Mouse (Mus musculus) hindbrain, embryonic 11.5 days (tissue): ENCODE measurements around the gene Usp3. TPM values are rescaled to one million over a fixed set of nuclear protein-coding genes. Genes with fewer than 3 reads are reported as not detected.

Experiments
- ATAC-seq: fragments of 200-750 bp; cut with Nextera tagmentation; 2 replicates; pipeline ENCODE4 v1.8.0; 2017; ENCODE audit warnings: mild to moderate bottlenecking, moderate TSS enrichment, moderate library complexity; ENCODE audit not compliant: low FRiP score
- DNase-seq: peaks from one replicate; pipeline ENCODE4 v3.0.0-alpha.2; 2015; ENCODE audit warnings: low spot score
- H3K27ac ChIP-seq: fragments of 300-500 bp; sonication (generic); 2 replicates; pipeline ENCODE4 v1.5.1; 2014; ENCODE audit warnings: mild to moderate bottlenecking, low read depth, low read length
- H3K27me3 ChIP-seq: fragments of 300-500 bp; sonication (generic); 2 replicates; pipeline ENCODE4 v1.6.1; 2014; ENCODE audit warnings: mild to moderate bottlenecking, low read length, moderate library complexity, mixed read lengths; ENCODE audit not compliant: control insufficient read depth, insufficient read depth
- H3K36me3 ChIP-seq: fragments of 300-500 bp; sonication (generic); 2 replicates; pipeline ENCODE4 v1.6.1; 2014; ENCODE audit warnings: mild to moderate bottlenecking, low read length, moderate library complexity, mixed read lengths; ENCODE audit not compliant: control insufficient read depth, insufficient read depth
- H3K4me1 ChIP-seq: fragments of 300-500 bp; sonication (generic); replicated peaks from 2 replicates; pipeline ENCODE4 v1.6.1; 2014; ENCODE audit warnings: low read length, mixed read lengths; ENCODE audit not compliant: control insufficient read depth, insufficient read depth
- H3K4me2 ChIP-seq: fragments of 300-500 bp; sonication (generic); replicated peaks from 2 replicates; pipeline ENCODE4 v1.6.1; 2014; ENCODE audit warnings: mild to moderate bottlenecking, low read depth, low read length
- H3K4me3 ChIP-seq: fragments of 300-500 bp; sonication (generic); 2 replicates; pipeline ENCODE4 v1.5.1; 2014; ENCODE audit warnings: low read depth, low read length
- H3K9ac ChIP-seq: fragments of 300-500 bp; sonication (generic); 2 replicates; pipeline ENCODE4 v1.6.1; 2014; ENCODE audit warnings: low read depth, low read length
- H3K9me3 ChIP-seq: fragments of 300-500 bp; sonication (generic); 2 replicates; pipeline ENCODE4 v1.6.1; 2016; ENCODE audit warnings: low read length; ENCODE audit not compliant: control insufficient read depth
- WGBS: fragments of 180-500 bp; shearing (Covaris S2); extraction: QIAGEN DNeasy Blood & Tissue Kit; methylation state at CpG from one replicate; pipeline ENCODE4 v1.1.7; 2014; 5-methylcytosine and 5-hydroxymethylcytosine counted together
- polyA plus RNA-seq: library from polyadenylated mRNA; unstranded; fragments of >200 nt; fragmentation: Nextera tagmentation; extraction: Ambion mirVana; gene quantifications from 2 replicates; pipeline ENCODE4 v1.2.1, GENCODE M21; 2014

Gene Usp3
- polyA plus RNA-seq = 101 and 117 TPM in 2 replicates

DNA sequence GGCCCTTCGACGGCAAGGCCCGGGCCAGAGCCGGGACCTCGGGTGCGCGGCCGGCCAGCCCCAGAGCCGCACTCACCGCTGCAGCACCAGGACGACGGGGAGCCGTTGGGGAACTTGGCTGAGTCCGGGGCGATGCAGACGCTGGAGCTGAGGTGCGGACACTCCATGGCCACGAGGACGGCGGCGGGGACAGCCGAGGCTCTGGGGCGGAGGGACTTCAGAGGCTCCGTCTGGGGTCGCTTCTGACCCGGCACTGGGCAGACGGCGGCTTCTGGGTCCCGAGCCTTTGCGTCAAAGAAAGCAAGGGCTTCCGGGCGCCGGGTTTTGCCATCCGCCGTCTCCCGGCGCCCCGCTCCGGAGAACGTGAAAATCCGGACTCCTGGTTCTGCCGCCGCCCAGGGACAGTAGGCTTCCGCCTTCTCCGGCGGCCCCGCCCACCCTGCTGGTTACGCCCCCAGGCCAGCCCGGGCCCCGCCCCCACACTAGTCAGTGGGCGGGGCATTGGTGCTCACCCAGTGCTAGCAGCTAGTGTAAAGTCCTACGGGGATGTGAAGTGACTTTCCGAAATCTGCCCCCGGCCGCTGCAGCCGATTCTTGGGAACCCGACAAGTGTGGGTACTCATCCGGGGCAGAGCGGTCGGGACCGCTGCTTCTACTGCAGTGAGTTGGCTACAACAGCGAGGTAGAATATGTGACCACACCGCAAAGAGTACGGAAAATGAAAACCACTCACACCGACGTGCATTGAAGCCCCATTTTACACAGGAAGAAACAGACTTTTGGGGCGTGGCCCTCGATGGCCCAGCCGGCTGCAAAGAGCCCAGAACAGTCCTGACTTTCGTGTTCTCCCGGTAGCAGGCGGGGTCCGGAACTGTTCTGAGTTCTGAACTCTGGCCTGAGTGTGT lies at the start of gene Usp3:
Gene Usp3, minus strand, starts transcription at position 435 of the 905 bp plus-strand sequence.
- peak; percentile 94 for ATAC-seq
- no peaks in the 10 kb centered on the region for H3K27me3 ChIP-seq
- peak; percentile 98 for DNase-seq
- peak within 1 kb of the TSS; percentile 96 for H3K27ac ChIP-seq
- no peaks in the 10 kb centered on the region for H3K36me3 ChIP-seq
- H3K4me1 ChIP-seq = no peaks in the 10 kb centered on the region
- H3K4me3 ChIP-seq = peak within 1 kb of the TSS; percentile 96
- WGBS = 1% methylated on average over 73 of the region's 73 CpGs
- peak within 1 kb of the TSS; percentile 100 for H3K9ac ChIP-seq
- H3K9me3 ChIP-seq = no peaks in the 10 kb centered on the region
- H3K4me2 ChIP-seq = peak within 1 kb of the TSS; percentile 55

DNA sequence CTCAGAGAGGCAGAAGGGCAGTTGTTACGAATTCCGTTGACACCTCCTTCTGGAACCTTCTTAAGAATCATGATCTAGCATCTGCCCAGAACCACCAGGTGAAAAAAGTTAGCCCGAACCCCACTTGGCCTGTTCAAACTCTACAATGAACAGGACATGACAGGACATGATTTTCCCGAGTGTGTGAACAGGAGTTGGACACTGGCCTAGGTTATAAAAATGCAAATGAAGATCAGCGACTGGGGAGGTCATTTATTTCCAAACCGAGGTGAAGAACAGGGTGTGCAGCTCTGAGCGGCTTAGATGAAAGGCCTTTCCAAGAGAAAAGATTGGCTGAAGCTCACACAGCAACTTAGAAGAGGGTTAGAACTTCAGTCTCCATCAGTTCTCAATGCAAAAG lies 47.5 kb upstream of the Usp3 start:
- no peak overlapping the region for H3K4me3 ChIP-seq
- no peak overlapping the region for H3K9ac ChIP-seq
- H3K36me3 ChIP-seq = no peaks in the 10 kb centered on the region
- no peak overlapping the region for H3K27ac ChIP-seq
- no peak for DNase-seq
- 77% methylated on average over 7 of the region's 7 CpGs for WGBS
- no peak for ATAC-seq
- H3K27me3 ChIP-seq = no peaks in the 10 kb centered on the region
- H3K4me2 ChIP-seq = no peak overlapping the region
- H3K9me3 ChIP-seq = no peaks in the 10 kb centered on the region
- no peaks in the 10 kb centered on the region for H3K4me1 ChIP-seq

DNA sequence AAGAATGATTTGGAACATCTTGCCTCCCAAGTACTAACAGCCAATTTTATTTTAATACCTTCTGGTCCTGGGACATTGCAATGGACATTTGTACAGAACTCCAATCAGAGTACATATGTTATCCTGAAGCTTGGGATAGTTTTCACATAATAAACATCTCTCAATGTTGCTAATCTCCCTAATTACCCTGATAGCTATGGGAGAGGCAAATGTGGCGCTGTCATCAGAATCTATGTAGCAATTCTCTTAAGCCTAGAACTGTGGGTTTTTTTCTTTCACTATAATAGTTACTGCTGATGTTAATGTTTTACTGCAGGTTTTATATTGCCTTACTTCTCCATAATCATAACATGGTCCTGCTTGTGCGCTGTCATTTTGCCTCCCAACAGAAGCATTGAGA lies 46.7 kb upstream of the Usp3 start:
- Histone ChIP-seq H3K4me3 (no peak overlapping the region), H3K9me3 (no peaks in the 10 kb centered on the region), H3K4me2 (no peak overlapping the region), H3K27me3 (no peaks in the 10 kb centered on the region), H3K9ac (no peak overlapping the region), H3K4me1 (no peaks in the 10 kb centered on the region), H3K27ac (no peak overlapping the region), H3K36me3 (no peaks in the 10 kb centered on the region)
- 91% methylated on average over 2 of the region's 2 CpGs for WGBS
- no peak for ATAC-seq
- DNase-seq = no peak

GRCm38 (mm10) chr9:66632441-66632840 lies 39.5 kb upstream of the Usp3 start:
- no peak overlapping the region for H3K9ac ChIP-seq
- DNase-seq = no peak
- no peaks in the 10 kb centered on the region for H3K4me1 ChIP-seq
- no peak overlapping the region for H3K4me2 ChIP-seq
- no peak overlapping the region for H3K27ac ChIP-seq
- no peaks in the 10 kb centered on the region for H3K9me3 ChIP-seq
- no peak overlapping the region for H3K4me3 ChIP-seq
- ATAC-seq = no peak
- H3K27me3 ChIP-seq = no peaks in the 10 kb centered on the region
- no peaks in the 10 kb centered on the region for H3K36me3 ChIP-seq
- 86% methylated on average over 1 of the region's 1 CpGs for WGBS

- ATAC-seq (no peak), DNase-seq (no peak)
- WGBS = 26% methylated on average over 1 of the region's 1 CpGs
- Histone ChIP-seq H3K4me2 (no peak overlapping the region), H3K9me3 (no peaks in the 10 kb centered on the region), H3K4me1 (no peaks in the 10 kb centered on the region), H3K4me3 (no peak overlapping the region), H3K27ac (no peak overlapping the region), H3K36me3 (no peaks in the 10 kb centered on the region), H3K27me3 (no peaks in the 10 kb centered on the region), H3K9ac (no peak overlapping the region)
Measured at GRCm38 (mm10) chr9:66630931-66631330, 38.0 kb upstream of the Usp3 start.

- WGBS = 87% methylated on average over 5 of the region's 5 CpGs
- no peaks in the 10 kb centered on the region for H3K36me3 ChIP-seq
- no peak for ATAC-seq
Measured at GRCm38 (mm10) chr9:66626661-66627060, 33.7 kb upstream of the Usp3 start.

DNA sequence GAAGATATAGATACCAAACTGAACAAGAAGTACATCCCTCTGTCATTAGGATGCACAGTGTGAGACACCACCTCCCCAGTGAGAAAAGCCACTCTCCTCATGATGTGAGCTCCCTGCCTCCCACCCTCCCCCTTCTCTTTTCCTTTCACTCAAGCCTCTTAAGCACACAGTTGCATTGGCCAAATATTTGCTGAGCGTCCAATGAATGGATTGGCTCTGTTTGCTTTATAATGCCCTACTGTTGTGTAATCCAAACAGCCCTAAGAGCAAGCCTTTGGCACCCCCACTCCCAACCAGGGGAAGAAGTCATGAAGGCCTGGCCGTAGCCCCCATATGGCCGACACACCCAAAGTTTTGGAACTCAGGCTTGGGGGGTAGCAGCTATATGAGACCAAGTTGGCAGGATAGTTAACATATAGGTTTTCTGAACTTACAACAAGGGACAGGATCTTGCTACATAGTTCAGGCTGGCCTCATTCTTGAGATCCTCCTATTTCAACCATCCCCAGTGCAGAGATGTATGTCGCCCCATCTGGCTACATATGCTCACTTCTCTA lies 33.1 kb upstream of the Usp3 start:
- Histone ChIP-seq H3K9me3 (no peaks in the 10 kb centered on the region), H3K4me2 (no peak overlapping the region), H3K27me3 (no peaks in the 10 kb centered on the region), H3K36me3 (no peaks in the 10 kb centered on the region), H3K4me1 (no peaks in the 10 kb centered on the region), H3K27ac (no peak overlapping the region), H3K9ac (no peak overlapping the region), H3K4me3 (no peak overlapping the region)
- ATAC-seq (no peak), DNase-seq (no peak)
- 84% methylated on average over 4 of the region's 4 CpGs for WGBS

More at GRCm38 (mm10) chr9:66626661-66627060, 33.7 kb upstream of the Usp3 start:
- Histone ChIP-seq H3K9ac (no peak overlapping the region), H3K27me3 (no peaks in the 10 kb centered on the region), H3K9me3 (no peaks in the 10 kb centered on the region), H3K4me2 (no peak overlapping the region), H3K4me1 (no peaks in the 10 kb centered on the region), H3K4me3 (no peak overlapping the region), H3K27ac (no peak overlapping the region)
- DNase-seq = no peak

GRCm38 (mm10) chr9:66624873-66625272 lies 31.9 kb upstream of the Usp3 start:
- Histone ChIP-seq H3K27ac (no peak overlapping the region), H3K27me3 (no peaks in the 10 kb centered on the region), H3K36me3 (no peaks in the 10 kb centered on the region), H3K4me3 (no peak overlapping the region), H3K9ac (no peak overlapping the region), H3K9me3 (no peaks in the 10 kb centered on the region), H3K4me1 (peaks cover 2% of the 10 kb centered on the region; the same call in 1 of the 2 replicates), H3K4me2 (no peak overlapping the region)
- DNase-seq (no peak), ATAC-seq (no peak)
- 64% methylated on average over 1 of the region's 1 CpGs for WGBS

GRCm38 (mm10) chr9:66623627-66624026 lies 30.7 kb upstream of the Usp3 start:
- Histone ChIP-seq H3K9ac (no peak overlapping the region), H3K4me1 (peaks cover 2% of the 10 kb centered on the region; the same call in 1 of the 2 replicates), H3K9me3 (no peaks in the 10 kb centered on the region), H3K4me2 (no peak overlapping the region), H3K27me3 (no peaks in the 10 kb centered on the region), H3K36me3 (no peaks in the 10 kb centered on the region), H3K27ac (no peak overlapping the region), H3K4me3 (no peak overlapping the region)
- no peak for DNase-seq
- ATAC-seq = no peak
- no CpG with 5 or more reads among the region's 1 CpGs for WGBS
